Mouse (Mus musculus): ENCODE measurements around the gene Nutf2-ps1. TPM values are rescaled to one million over a fixed set of nuclear protein-coding genes. Genes with fewer than 3 reads are reported as not detected.
"Not testable (repeated sequence)": the region's sequence is repeated elsewhere in the genome, so short reads cannot be mapped to it uniquely, and the experiment has no call there.

The Nutf2-ps1 gene
- polyA plus RNA-seq (2016; fragmentation: Nextera tagmentation; extraction: Ambion mirVana): 289 and 313 TPM in 2 replicates

DNA sequence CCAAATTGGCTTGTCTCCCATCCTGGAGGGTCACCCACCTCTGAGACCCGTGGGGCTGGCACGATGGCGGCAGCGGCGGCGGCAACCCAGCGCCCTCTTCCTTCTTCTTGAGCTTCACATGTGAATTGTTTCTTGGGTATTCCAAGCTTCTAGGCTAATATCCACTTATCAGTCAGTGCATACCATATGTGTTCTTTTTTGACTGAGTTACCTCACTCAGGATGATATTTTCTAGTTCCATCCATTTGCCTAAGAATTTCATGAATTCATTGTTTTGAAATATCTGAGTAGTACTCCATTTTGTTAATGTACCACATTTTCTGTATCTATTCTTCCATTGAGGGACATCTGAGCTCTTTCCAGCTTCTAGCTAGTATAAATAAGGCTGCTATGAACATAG lies at the start of gene Nutf2-ps1:
TSS of gene Nutf2-ps1 (minus strand) at position 101 of the 400 bp plus-strand sequence.
- ATAC-seq; H3K27ac ChIP-seq; H3K4me1 ChIP-seq; H3K4me2 ChIP-seq; H3K36me3 ChIP-seq; H3K4me3 ChIP-seq; H3K27me3 ChIP-seq (replicated peaks); H3K9ac ChIP-seq: not testable (repeated sequence)
- WGBS (ENCODE audit: insufficient replicate concordance): 91% methylated on average over 7 of the region's 7 CpGs
- peaks cover 18% of the 10 kb centered on the region for H3K9me3 ChIP-seq (replicated peaks)

DNA sequence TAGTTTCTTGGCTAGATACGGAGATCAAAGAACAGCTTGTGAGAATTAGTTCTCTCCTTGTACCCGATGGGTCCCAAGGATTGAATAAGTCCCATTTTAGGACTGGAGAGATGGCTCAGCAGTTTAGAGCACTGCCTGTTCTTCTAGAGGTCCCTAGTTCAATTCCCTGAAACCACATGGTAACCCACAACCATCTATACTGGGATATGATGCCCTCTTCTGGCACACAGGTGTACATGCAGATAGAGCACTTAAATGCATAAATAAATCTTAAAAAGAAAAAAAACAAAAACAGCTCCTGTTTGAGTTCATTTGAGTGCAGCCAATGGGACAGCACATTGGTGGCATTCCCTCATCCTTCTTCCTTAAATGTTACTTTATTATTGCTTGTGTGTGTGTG lies 49.2 kb upstream of the Nutf2-ps1 start:
- Histone ChIP-seq H3K4me2 (no peak overlapping the region), H3K27me3 (replicated peaks) (no peaks in the 10 kb centered on the region), H3K36me3 (peaks cover 93% of the 10 kb centered on the region), H3K9me3 (replicated peaks) (no peaks in the 10 kb centered on the region), H3K4me1 (no peaks in the 10 kb centered on the region), H3K4me3 (no peak overlapping the region), H3K9ac (no peak overlapping the region), H3K27ac (no peak overlapping the region)
- 91% methylated on average over 2 of the region's 2 CpGs for WGBS (ENCODE audit: insufficient replicate concordance)
- ATAC-seq: no peak

DNA sequence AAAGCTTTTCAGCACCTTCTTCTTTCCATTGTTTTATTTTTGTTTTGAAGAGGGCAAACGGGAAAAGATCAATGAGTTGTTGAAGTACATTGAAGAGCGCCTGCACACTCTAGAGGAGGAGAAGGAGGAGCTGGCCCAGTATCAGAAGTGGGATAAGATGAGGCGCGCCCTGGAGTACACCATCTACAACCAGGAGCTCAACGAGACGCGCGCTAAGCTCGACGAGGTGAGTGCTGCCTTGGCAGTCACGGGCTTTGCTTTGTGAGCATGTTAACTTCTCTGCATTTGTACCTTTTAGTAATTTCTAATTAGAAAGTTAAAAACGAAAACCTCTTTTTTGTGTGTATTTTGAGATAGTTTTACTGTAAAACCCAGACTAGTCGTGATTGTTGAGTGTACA lies 32.8 kb upstream of the Nutf2-ps1 start:
- no peak overlapping the region for H3K4me3 ChIP-seq
- no peak overlapping the region for H3K9ac ChIP-seq
- no peaks in the 10 kb centered on the region for H3K9me3 ChIP-seq (replicated peaks)
- peaks cover 95% of the 10 kb centered on the region for H3K36me3 ChIP-seq
- no peak overlapping the region for H3K27ac ChIP-seq
- no peaks in the 10 kb centered on the region for H3K27me3 ChIP-seq (replicated peaks)
- 89% methylated on average over 13 of the region's 13 CpGs for WGBS (ENCODE audit: insufficient replicate concordance)
- no peaks in the 10 kb centered on the region for H3K4me1 ChIP-seq
- no peak for ATAC-seq
- H3K4me2 ChIP-seq: no peak overlapping the region

DNA sequence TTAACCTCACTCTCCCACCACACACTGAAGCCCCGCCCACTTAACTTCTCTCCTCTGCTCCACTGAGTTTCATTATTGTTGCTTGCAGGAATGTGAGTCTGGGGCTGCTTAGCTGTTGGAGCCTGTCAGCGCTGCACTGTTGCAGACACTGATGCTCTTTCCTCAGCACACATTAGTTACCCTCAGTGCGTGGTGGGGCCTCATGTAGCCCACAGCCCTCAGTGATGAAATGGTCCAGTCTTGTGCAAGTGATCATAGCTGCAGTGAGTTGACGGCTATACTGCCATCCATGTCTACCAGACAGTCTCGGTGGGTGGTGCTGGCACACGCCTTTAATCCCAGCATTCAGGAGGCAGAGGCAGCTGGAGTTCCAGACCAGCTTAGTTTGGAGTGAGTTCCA lies 20.1 kb upstream of the Nutf2-ps1 start:
- Histone ChIP-seq H3K9ac (no peak overlapping the region), H3K27ac (peak overlapping the region; percentile 30; the same call in 1 of the 2 replicates), H3K36me3 (peaks cover 79% of the 10 kb centered on the region), H3K9me3 (replicated peaks) (no peaks in the 10 kb centered on the region), H3K4me2 (no peak overlapping the region), H3K4me1 (peaks cover 42% of the 10 kb centered on the region), H3K4me3 (no peak overlapping the region), H3K27me3 (replicated peaks) (no peaks in the 10 kb centered on the region)
- ATAC-seq: no peak
- WGBS (ENCODE audit: insufficient replicate concordance): 74% methylated on average over 6 of the region's 6 CpGs

DNA sequence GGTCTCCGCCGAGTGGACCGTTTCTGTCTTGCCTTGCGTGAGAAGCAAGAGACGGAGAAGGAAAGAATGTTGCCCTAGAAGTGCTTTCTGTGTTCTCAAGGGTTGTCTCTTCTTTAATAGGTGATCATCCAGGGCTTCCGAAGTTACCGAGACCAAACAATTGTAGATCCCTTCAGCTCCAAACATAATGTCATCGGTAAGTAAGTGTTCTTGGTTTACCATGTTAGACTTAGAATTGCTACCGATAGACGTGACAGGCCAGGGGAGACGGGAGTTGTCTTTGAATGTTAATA lies 12.4 kb upstream of the Nutf2-ps1 start:
- WGBS (ENCODE audit: insufficient replicate concordance): 8% methylated on average over 11 of the region's 11 CpGs
- Histone ChIP-seq H3K27me3 (replicated peaks) (no peaks in the 10 kb centered on the region), H3K27ac (peak overlapping the region; percentile 97), H3K9ac (peak overlapping the region; percentile 98), H3K36me3 (peaks cover 38% of the 10 kb centered on the region), H3K4me1 (peaks cover 40% of the 10 kb centered on the region), H3K9me3 (replicated peaks) (no peaks in the 10 kb centered on the region), H3K4me2 (peak overlapping the region; percentile 75), H3K4me3 (peak overlapping the region; percentile 98)
- no peak for ATAC-seq

DNA sequence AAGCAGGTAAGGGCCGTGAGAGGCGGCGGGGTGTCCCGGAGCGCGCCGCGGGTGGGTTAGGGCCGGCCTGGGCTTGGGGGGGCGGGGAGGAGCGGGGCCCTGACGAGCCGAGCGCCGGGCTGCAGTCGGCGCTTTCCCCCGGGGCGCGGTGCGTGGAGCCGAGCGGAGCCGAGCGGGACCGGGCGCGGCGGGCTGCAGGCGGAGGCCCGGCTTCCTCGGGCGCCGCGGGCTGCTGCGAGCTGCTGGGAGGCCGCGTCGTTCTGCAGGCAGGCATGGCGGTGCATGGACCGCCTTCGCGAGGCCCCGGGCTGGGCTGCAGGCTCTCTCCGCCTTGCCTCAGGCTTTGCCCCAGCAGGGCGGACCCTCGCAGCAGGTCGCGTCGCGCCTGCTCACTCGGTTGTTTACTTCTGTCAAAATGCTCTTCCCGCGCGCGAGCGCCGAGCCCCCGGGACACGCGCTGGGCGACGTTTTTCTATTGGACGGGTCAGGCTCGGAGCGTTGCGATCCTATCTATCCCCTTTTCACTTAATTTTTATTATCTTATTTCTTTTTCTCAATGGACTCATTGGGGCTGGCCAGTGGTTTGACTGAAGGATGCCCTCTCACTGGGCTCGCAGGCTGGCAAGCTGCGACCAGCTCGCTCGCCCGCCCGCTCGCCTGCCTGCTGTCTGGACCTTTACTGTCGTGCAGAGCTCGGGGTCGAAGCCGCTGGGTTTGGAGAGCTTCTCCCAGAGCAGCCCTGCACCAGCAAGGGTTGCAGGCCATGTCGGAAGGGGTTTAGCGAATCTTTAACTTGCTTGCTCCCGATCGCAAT lies 11.9 kb upstream of the Nutf2-ps1 start:
- H3K27ac ChIP-seq: peak overlapping the region; percentile 97
- H3K9ac ChIP-seq: peak overlapping the region; percentile 98
- peaks cover 36% of the 10 kb centered on the region for H3K4me1 ChIP-seq
- H3K4me2 ChIP-seq: peak overlapping the region; percentile 75
- H3K27me3 ChIP-seq (replicated peaks): no peaks in the 10 kb centered on the region
- H3K36me3 ChIP-seq: peaks cover 33% of the 10 kb centered on the region
- under 1% methylated on average over 63 of the region's 82 CpGs for WGBS (ENCODE audit: insufficient replicate concordance)
- H3K4me3 ChIP-seq: peak overlapping the region; percentile 98
- H3K9me3 ChIP-seq (replicated peaks): no peaks in the 10 kb centered on the region
- peak; percentile 75 for ATAC-seq

DNA sequence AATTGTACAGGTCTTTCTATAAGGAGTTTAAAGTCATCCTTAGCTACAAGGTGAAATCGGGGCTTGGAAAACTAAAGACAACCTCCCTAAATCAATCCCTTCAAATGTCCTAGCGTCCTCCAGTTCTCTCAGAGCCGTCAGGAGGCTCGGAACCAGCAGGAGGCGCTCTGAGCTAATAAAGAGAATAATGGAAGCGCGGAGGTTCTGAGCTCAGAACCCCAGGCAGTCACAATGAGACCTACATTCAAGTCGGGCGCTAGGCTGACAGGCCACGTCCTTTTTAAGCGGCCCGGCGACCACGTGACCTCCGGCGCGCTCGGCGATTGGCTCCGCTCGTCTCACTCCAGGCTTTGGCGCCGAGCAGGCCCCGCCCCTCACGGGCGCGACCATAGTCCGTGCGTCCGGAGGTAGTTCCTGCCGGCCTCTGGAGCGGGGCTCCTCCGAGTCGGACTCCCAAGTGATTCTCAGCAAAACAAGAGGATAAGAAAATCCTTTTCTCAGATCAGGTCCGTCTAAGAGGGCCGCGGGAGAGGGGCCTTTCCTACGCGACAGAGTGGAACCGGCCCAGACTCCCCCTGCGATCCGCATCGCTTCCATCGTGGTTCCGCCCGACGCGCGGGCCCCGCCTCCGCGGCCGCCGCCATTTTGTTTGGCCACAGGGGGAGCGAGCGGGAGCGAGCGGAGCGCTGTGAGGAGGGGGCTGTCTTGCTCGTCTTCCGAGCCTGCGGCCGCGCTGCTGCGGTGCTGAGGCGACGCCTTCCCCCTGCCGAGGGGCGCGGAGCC lies 11.1 kb upstream of the Nutf2-ps1 start, which contains the start of gene Smc3:
TSS of gene Smc3 (plus strand) at position 642 of the 783 bp plus-strand sequence.
- H3K4me3 ChIP-seq: peak within 1 kb of the TSS; percentile 98
- under 1% methylated on average over 70 of the region's 70 CpGs for WGBS (ENCODE audit: insufficient replicate concordance)
- peaks cover 33% of the 10 kb centered on the region for H3K4me1 ChIP-seq
- peak within 1 kb of the TSS; percentile 98 for H3K9ac ChIP-seq
- peak; percentile 91 for ATAC-seq
- peak within 1 kb of the TSS; percentile 97 for H3K27ac ChIP-seq
- no peaks in the 10 kb centered on the region for H3K9me3 ChIP-seq (replicated peaks)
- no peaks in the 10 kb centered on the region for H3K27me3 ChIP-seq (replicated peaks)
- peak within 1 kb of the TSS; percentile 75 for H3K4me2 ChIP-seq
- peaks cover 26% of the 10 kb centered on the region for H3K36me3 ChIP-seq

DNA sequence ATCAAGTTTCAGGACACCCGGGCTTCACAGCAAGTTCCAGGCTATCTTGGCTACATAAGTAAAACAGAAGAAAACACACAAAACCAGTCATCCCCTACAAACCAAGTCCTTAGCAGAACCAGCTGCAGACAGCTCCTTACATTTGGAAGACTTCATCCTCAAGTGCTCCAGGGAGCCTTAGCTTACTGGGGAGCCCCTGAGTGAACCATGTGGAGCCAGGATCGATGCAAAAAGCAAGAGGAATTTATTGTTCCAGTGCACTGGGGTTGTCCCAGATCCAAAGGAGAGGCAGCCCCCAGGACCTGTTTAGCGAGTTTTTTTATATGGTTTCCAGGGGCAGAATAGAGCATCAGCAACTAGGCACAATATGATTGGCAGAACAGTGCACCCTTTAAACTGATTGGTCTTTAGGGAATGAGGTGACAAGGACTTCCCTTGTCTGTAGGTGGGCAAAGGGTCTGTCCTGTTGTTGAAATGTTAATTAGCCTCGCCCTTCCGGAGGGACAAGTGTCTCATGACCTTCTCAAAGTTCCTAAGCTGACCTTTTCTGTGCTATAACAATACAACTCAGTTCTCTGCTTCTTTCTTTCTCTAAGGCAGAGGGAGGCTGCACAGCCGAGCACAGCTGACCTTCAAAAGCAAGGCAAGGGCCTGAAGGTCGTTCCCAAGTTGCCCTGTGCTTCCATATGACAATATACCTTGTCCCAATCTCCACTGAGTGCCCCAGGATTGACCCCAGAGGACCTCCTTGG lies 8.0 kb upstream of the Nutf2-ps1 start:
- H3K9me3 ChIP-seq (replicated peaks): no peaks in the 10 kb centered on the region
- H3K27me3 ChIP-seq (replicated peaks): no peaks in the 10 kb centered on the region
- H3K4me3 ChIP-seq: no peak overlapping the region
- no peak overlapping the region for H3K4me2 ChIP-seq
- no peak overlapping the region for H3K9ac ChIP-seq
- no peak overlapping the region for H3K27ac ChIP-seq
- ATAC-seq: no peak
- 70% methylated on average over 7 of the region's 7 CpGs for WGBS (ENCODE audit: insufficient replicate concordance)
- no peaks in the 10 kb centered on the region for H3K36me3 ChIP-seq
- H3K4me1 ChIP-seq: peaks cover 10% of the 10 kb centered on the region

DNA sequence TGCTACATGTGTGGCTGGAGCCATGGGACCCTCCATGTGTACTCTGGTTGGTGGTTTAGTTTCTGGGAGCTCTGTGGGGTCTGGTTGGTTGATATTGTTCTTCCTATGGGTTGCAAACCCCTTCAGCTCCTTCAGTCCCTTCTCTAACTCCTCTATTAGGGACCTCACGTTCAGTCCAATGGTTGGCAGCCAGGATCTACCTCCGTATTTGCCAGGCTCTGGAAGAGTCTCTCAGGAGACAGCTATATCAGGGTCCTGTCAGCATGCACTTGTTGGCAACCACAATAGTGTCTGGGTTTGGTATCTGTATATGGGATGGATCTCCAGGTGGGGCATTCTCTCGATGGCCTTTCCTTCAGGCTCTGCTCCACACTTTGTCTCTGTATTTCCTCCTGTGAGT lies 1.2 kb downstream of the Nutf2-ps1 start:
- WGBS (ENCODE audit: insufficient replicate concordance): 70% methylated on average over 3 of the region's 3 CpGs

DNA sequence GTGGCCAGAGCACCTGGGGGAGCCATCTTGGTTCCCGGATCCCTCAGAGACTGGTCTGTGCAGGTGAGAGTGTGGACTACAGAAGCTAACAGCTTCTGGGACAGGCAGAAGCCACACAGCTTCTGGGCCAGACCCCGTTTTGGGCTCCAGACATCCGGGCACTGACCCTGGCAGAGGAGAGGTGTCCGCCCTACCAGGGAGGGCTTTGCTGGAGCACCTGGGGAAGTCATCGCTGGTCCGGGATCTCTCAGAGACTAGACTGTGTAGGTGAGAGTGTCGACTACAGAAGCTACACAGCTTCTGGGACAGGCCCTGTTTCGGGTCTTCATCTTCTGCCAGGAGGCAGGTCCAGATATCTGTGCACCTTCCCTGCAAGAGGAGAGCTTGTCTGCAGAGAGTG lies 8.6 kb downstream of the Nutf2-ps1 start:
- H3K27ac ChIP-seq; ATAC-seq; H3K4me3 ChIP-seq; H3K4me1 ChIP-seq; H3K9ac ChIP-seq; H3K27me3 ChIP-seq (replicated peaks); H3K4me2 ChIP-seq; H3K36me3 ChIP-seq: not testable (repeated sequence)
- 71% methylated on average over 8 of the region's 8 CpGs for WGBS (ENCODE audit: insufficient replicate concordance)
- H3K9me3 ChIP-seq (replicated peaks): peaks cover 16% of the 10 kb centered on the region

More for the DNA sequence above, 1.2 kb downstream of the Nutf2-ps1 start:
- peaks cover 22% of the 10 kb centered on the region for H3K9me3 ChIP-seq (replicated peaks)
- not testable (repeated sequence) for H3K4me2 ChIP-seq; H3K4me3 ChIP-seq; ATAC-seq; H3K27ac ChIP-seq; H3K36me3 ChIP-seq; H3K4me1 ChIP-seq; H3K27me3 ChIP-seq (replicated peaks); H3K9ac ChIP-seq

DNA sequence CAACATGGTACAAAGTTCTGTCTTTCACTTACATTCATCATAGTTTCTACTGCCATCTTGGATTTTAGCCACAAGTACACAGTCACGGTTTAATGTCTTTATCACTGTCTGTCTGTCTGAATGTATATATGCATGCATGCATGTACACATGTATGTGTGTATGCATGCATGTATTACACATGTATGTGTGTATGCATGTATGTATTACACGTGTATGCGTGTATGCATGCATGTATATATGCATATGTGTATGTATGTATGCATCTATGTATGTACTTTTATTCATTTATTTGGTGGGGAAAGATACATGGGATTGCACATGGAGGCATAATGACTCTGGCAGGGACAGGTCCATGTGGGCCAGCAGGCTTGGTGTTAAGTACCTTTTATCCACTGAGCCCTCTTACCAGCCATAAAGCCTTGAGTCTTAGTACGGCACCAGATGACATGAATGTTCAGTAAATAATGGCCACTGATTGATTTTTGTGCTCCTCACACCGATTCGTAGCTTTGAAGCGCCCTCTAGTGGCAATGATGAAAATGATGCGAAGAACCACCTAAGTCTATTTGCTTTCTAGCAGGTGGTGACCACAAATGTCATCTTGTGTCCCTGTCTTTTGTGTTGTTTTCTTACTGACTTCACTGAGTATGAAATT lies 10.1 kb downstream of the Nutf2-ps1 start:
- Histone ChIP-seq H3K4me1 (no peaks in the 10 kb centered on the region), H3K27me3 (replicated peaks) (no peaks in the 10 kb centered on the region), H3K27ac (no peak overlapping the region), H3K9me3 (replicated peaks) (peaks cover under 1% of the 10 kb centered on the region), H3K4me3 (no peak overlapping the region), H3K36me3 (no peaks in the 10 kb centered on the region), H3K9ac (no peak overlapping the region), H3K4me2 (no peak overlapping the region)
- no peak for ATAC-seq
- 10% methylated on average over 8 of the region's 8 CpGs for WGBS (ENCODE audit: insufficient replicate concordance)
